Mouse (Mus musculus) heart, postnatal 14 days (tissue): ENCODE measurements around the gene Fer. TPM values are rescaled to one million over a fixed set of nuclear protein-coding genes. Genes with fewer than 3 reads are reported as not detected.

Experiments
- total RNA-seq, 2 experiments: library from RNA; stranded (reverse); gene quantifications; 2 replicates each; pipeline ENCODE4 v1.2.3; 2021

Gene Fer
- total RNA-seq, 2 experiments from 2014 or later, result 17.7 to 19.2 TPM

Other genes starting within 250 kb of the Fer start
- not detected for gene A930002H24Rik, start 729 bp downstream of the Fer start, total RNA-seq